Comparison of ENCODE assay signal across 10 mouse cellular contexts in genomic region chr15:100673585-100674391, GRCm38 (mm10). TPM values are rescaled to one million over a fixed set of nuclear protein-coding genes. Genes with fewer than 3 reads are reported as not detected.
DNase-seq lines count a peak whose midpoint lies in the region; ATAC-seq and TF ChIP-seq lines count a peak whose summit lies in the region.
"Had no signal": no experiment of that assay in that cellular context is flagged by ENCODE, and none has a peak within 500 bp of the region (broad histone marks: within the 10 kb centered on the region; RNA-seq: fewer than 3 reads in every experiment).

No protein-coding gene starts in this region.

- no peak overlapping the region for H3K4me3 ChIP-seq in spleen, adult 2 months (ENCODE audit: extremely low read depth, insufficient read depth, insufficient read length)
- H3K4me3 ChIP-seq in liver, embryonic 13.5 days (replicated peaks) = no peak overlapping the region
- no peak overlapping the region for H3K4me3 ChIP-seq in thymus, adult 2 months (ENCODE audit: control insufficient read depth, insufficient read depth, low read length)
- H3K4me3 ChIP-seq: limb, embryonic 13.5 days; neural tube, embryonic 12.5 days had no signal

- peak in 1 of 2 experiments; percentile 33 for DNase-seq in spleen, adult 2 months (ENCODE audit: low read depth in 1 of 2, low spot score in 2 of 2)
- DNase-seq in spleen, adult 18-20 months = no peak
- peak; percentile 65 for DNase-seq in liver, embryonic 13.5 days
- no peak for DNase-seq in testis, postnatal 10 days (ENCODE audit: low spot score)
- no peak for DNase-seq in thymus, adult 2 months
- DNase-seq in urinary bladder, postnatal 25 days (ENCODE audit: low spot score) = no peak

- H3K9ac ChIP-seq in liver, embryonic 13.5 days = 0 out of 2 replicates have a peak overlapping the region, but pooled peaks have one; percentile 19
- H3K9ac ChIP-seq: limb, embryonic 13.5 days; neural tube, embryonic 12.5 days had no signal

- H3K27ac ChIP-seq in spleen, adult 2 months (ENCODE audit: insufficient read depth, low read length) = peak overlapping the region; percentile 1; the same call in 1 of the 2 replicates
- H3K27ac ChIP-seq in liver, embryonic 13.5 days = peak overlapping the region; percentile 77
- no peak overlapping the region for H3K27ac ChIP-seq in thymus, adult 2 months (ENCODE audit: control insufficient read depth, insufficient read depth, low read length)
- H3K27ac ChIP-seq: hindbrain, postnatal 0 days; limb, embryonic 13.5 days; neural tube, embryonic 12.5 days had no signal

- ATAC-seq in common myeloid progenitor, adult 5-6 weeks (replicated peaks; ENCODE audit: low read depth, poor library complexity, severe bottlenecking) = peak; percentile 73
- ATAC-seq in liver, embryonic 13.5 days (ENCODE audit: low read depth) = peak; percentile 86
- ATAC-seq: hindbrain, postnatal 0 days had no signal

- no peak for TF ChIP-seq CTCF in spleen, adult 2 months (IDR thresholded peaks at IDR 0.05; ENCODE audit: extremely low read depth, insufficient read depth, insufficient read length, insufficient replicate concordance)
- TF ChIP-seq CTCF in thymus, adult 2 months (IDR thresholded peaks at IDR 0.05; ENCODE audit: borderline replicate concordance, control insufficient read depth, extremely low read depth, insufficient read depth, low read length, poor library complexity) = no peak

- H3K27me3 ChIP-seq in spleen, adult 2 months (ENCODE audit: control insufficient read depth, insufficient read depth, low read length) = no peaks in the 10 kb centered on the region
- H3K27me3 ChIP-seq in liver, embryonic 13.5 days = no peaks in the 10 kb centered on the region
- H3K27me3 ChIP-seq in thymus, adult 2 months (ENCODE audit: control insufficient read depth, insufficient read depth, low read length) = no peaks in the 10 kb centered on the region
- H3K27me3 ChIP-seq: limb, embryonic 13.5 days; neural tube, embryonic 12.5 days had no signal

- no peaks in the 10 kb centered on the region for H3K36me3 ChIP-seq in spleen, adult 2 months (ENCODE audit: control insufficient read depth, insufficient read depth, low read length)
- no peaks in the 10 kb centered on the region for H3K36me3 ChIP-seq in liver, embryonic 13.5 days
- no peaks in the 10 kb centered on the region for H3K36me3 ChIP-seq in thymus, adult 2 months (ENCODE audit: control insufficient read depth, insufficient read depth, low read length)
- H3K36me3 ChIP-seq: limb, embryonic 13.5 days; neural tube, embryonic 12.5 days had no signal

- peak overlapping the region; percentile 36 for H3K4me2 ChIP-seq in liver, embryonic 13.5 days
- H3K4me2 ChIP-seq: limb, embryonic 13.5 days; neural tube, embryonic 12.5 days had no signal

- no peaks in the 10 kb centered on the region for H3K9me3 ChIP-seq in liver, embryonic 13.5 days (replicated peaks)
- H3K9me3 ChIP-seq: limb, embryonic 13.5 days; neural tube, embryonic 12.5 days had no signal

- WGBS in spleen, adult 2 months = 20% methylated on average over 12 of the region's 12 CpGs
- 9% methylated on average over 12 of the region's 12 CpGs for WGBS in liver, embryonic 13.5 days (ENCODE audit: insufficient replicate concordance)
- WGBS in thymus, adult 2 months = 43% methylated on average over 12 of the region's 12 CpGs

- TF ChIP-seq POLR2A in spleen, adult 2 months (IDR thresholded peaks at IDR 0.05; ENCODE audit: low read depth, low read length) = no peak
- no peak for TF ChIP-seq POLR2A in thymus, adult 2 months (IDR thresholded peaks at IDR 0.05; ENCODE audit: control insufficient read depth, extremely low read depth, insufficient read depth, low read length, poor library complexity)

- H3K4me1 ChIP-seq in spleen, adult 2 months (ENCODE audit: control insufficient read depth, insufficient read depth, insufficient read length) = peaks cover 7% of the 10 kb centered on the region; the same call in 1 of the 2 replicates
- peaks cover 56% of the 10 kb centered on the region for H3K4me1 ChIP-seq in liver, embryonic 13.5 days (replicated peaks)
- peaks cover 9% of the 10 kb centered on the region for H3K4me1 ChIP-seq in thymus, adult 2 months (replicated peaks; ENCODE audit: control insufficient read depth, insufficient read depth, low read length)
- H3K4me1 ChIP-seq: limb, embryonic 13.5 days; neural tube, embryonic 12.5 days had no signal

RNA-seq across cellular contexts. Expression of gene Bin2, which starts 4.4 kb away (rescaled TPM):
- polyA plus RNA-seq in spleen, adult 2 months (2012; rRNA removed) = 101 TPM in 2 replicates
- 134 and 142 TPM in 2 replicates for total RNA-seq in common myeloid progenitor, adult 5-6 weeks (2017)
- polyA plus RNA-seq in liver, embryonic 13.5 days (2015; fragmentation: Nextera tagmentation; extraction: Ambion mirVana) = 19.7 and 25.7 TPM in 2 replicates
- polyA plus RNA-seq in thymus, adult 2 months (2012; rRNA removed) = 114 and 131 TPM in 2 replicates

RNA-seq across cellular contexts. Expression of gene Cela1, which starts 13.9 kb away (rescaled TPM):
- polyA plus RNA-seq in spleen, adult 2 months (2012; rRNA removed) = 5,688 and 5,726 TPM in 2 replicates
- total RNA-seq in common myeloid progenitor, adult 5-6 weeks (2017) = 21.1 and 29.0 TPM in 2 replicates
- 8.2 and 11.8 TPM in 2 replicates for polyA plus RNA-seq in liver, embryonic 13.5 days (2015; fragmentation: Nextera tagmentation; extraction: Ambion mirVana)
- 10.4 and 11.7 TPM in 2 replicates for polyA plus RNA-seq in thymus, adult 2 months (2012; rRNA removed)

RNA-seq across cellular contexts. Expression of gene Smagp, which starts 37.0 kb away (rescaled TPM):
- 29.2 and 33.1 TPM in 2 replicates for polyA plus RNA-seq in spleen, adult 2 months (2012; rRNA removed)
- total RNA-seq in common myeloid progenitor, adult 5-6 weeks (2017) = 5.1 TPM in 1 of 2 replicates, not detected in the other
- polyA plus RNA-seq in liver, embryonic 13.5 days (2015; fragmentation: Nextera tagmentation; extraction: Ambion mirVana) = 7.7 and 7.9 TPM in 2 replicates
- 11.0 and 11.7 TPM in 2 replicates for polyA plus RNA-seq in thymus, adult 2 months (2012; rRNA removed)

RNA-seq across cellular contexts. Expression of gene Galnt6, which starts 55.4 kb away (rescaled TPM):
- 13.9 and 16.1 TPM in 2 replicates for polyA plus RNA-seq in spleen, adult 2 months (2012; rRNA removed)
- 42.7 and 49.2 TPM in 2 replicates for total RNA-seq in common myeloid progenitor, adult 5-6 weeks (2017)
- 1.1 and 1.3 TPM in 2 replicates for polyA plus RNA-seq in liver, embryonic 13.5 days (2015; fragmentation: Nextera tagmentation; extraction: Ambion mirVana)
- polyA plus RNA-seq in thymus, adult 2 months (2012; rRNA removed) = 34.7 and 39.4 TPM in 2 replicates

RNA-seq across cellular contexts. Expression of gene Dazap2, which starts 58.6 kb away (rescaled TPM):
- polyA plus RNA-seq in spleen, adult 2 months (2012; rRNA removed) = 612 and 971 TPM in 2 replicates
- 155 and 179 TPM in 2 replicates for total RNA-seq in common myeloid progenitor, adult 5-6 weeks (2017)
- polyA plus RNA-seq in liver, embryonic 13.5 days (2015; fragmentation: Nextera tagmentation; extraction: Ambion mirVana) = 141 and 173 TPM in 2 replicates
- 1,016 and 1,115 TPM in 2 replicates for polyA plus RNA-seq in thymus, adult 2 months (2012; rRNA removed)

Comparison
In these comparisons a context has a peak if more than half of its experiments do, and no peak if none do; other contexts are left out.
1. RNA of gene Cela1, which starts 13.9 kb away (polyA plus RNA-seq): 5,688 to 5,726 TPM in spleen, adult 2 months; 8.2 to 11.8 TPM in liver, embryonic 13.5 days and 10.4 to 11.7 TPM in thymus, adult 2 months; every median in the first group is over 100 times any median in the second.